In the genomic region with DNA sequence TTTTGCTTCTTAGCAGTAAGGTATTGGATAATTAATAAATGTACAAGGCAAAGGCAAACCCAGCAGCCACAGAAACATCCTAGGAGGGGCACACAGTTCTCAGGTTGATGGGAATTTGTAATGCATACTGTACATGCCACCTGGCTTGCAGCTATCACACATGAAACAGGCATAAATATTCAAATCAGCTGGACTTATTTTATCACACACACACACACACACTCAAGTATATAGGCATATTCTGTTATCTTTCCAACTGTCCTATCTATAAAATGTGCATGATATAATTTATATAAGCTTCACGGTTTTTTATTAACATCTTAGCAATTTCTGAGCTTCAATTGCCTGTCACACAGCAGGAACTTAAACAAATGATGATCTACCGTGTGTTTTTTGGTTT, we compare ENCODE assay signal across 15 mouse cellular contexts.
"Had no signal": no experiment of that assay in that cellular context is flagged by ENCODE, and none has a peak within 500 bp of the region (broad histone marks: within the 10 kb centered on the region; RNA-seq: fewer than 3 reads in every experiment).

No protein-coding gene starts in this region.

- ATAC-seq: inflammation-experienced regulatory T-cells, adult 6 months; intestine, postnatal 0 days; lung, postnatal 0 days; midbrain, embryonic 15.5 days had no signal

- H3K27me3 ChIP-seq: midbrain, embryonic 15.5 days; neural tube, embryonic 13.5 days had no signal

- H3K4me1 ChIP-seq: limb, embryonic 10.5 days; midbrain, embryonic 15.5 days; neural tube, embryonic 13.5 days had no signal

- H3K36me3 ChIP-seq: midbrain, embryonic 15.5 days; neural tube, embryonic 13.5 days had no signal

- H3K9ac ChIP-seq: midbrain, embryonic 15.5 days; neural tube, embryonic 13.5 days had no signal

- H3K4me3 ChIP-seq: layer of hippocampus, adult 2 months; limb, embryonic 10.5 days; midbrain, embryonic 15.5 days; neural tube, embryonic 13.5 days had no signal

- H3K27ac ChIP-seq: kidney, postnatal 0 days; layer of hippocampus, adult 2 months; limb, embryonic 10.5 days; macrophage; midbrain, embryonic 15.5 days; neural tube, embryonic 13.5 days had no signal

- DNase-seq: kidney, adult 8-10 months; kidney, postnatal 4 days; lung, adult 2 months; retina, postnatal 1 day; right cerebral cortex, postnatal 14 days; thymus, postnatal 36 days had no signal

- H3K4me2 ChIP-seq: midbrain, embryonic 15.5 days; neural tube, embryonic 13.5 days had no signal

- H3K9me3 ChIP-seq: limb, embryonic 10.5 days; midbrain, embryonic 15.5 days; neural tube, embryonic 13.5 days had no signal
